Mouse (Mus musculus): ENCODE measurements around the gene Dnaaf1. TPM values are rescaled to one million over a fixed set of nuclear protein-coding genes. Genes with fewer than 3 reads are reported as not detected.

The Dnaaf1 gene
- polyA plus RNA-seq, 1 experiment from 2014 or later = 2.7 TPM

GRCm38 (mm10) chr8:119644981-119645597, 70.1 kb downstream of the Dnaaf1 start:
- Histone ChIP-seq H3K9me3 (ENCODE audit: control insufficient read depth, low read length) (0 out of 2 replicates have a peak, but pooled peaks cover 3% of the 10 kb centered on the region), H3K4me1 (replicated peaks; ENCODE audit: control insufficient read depth, insufficient read depth, low read length) (no peaks in the 10 kb centered on the region), H3K27ac (ENCODE audit: low read length) (no peak overlapping the region), H3K36me3 (ENCODE audit: control insufficient read depth, insufficient read depth, low read length) (no peaks in the 10 kb centered on the region), H3K4me2 (ENCODE audit: low read depth, low read length) (no peak overlapping the region), H3K27me3 (ENCODE audit: control insufficient read depth, insufficient read depth, low read depth, low read length) (no peaks in the 10 kb centered on the region), H3K9ac (ENCODE audit: low read length) (no peak overlapping the region), H3K4me3 (ENCODE audit: low read length) (no peak overlapping the region)
- no peak for ATAC-seq (ENCODE audit: low read depth)
- WGBS = 67% methylated on average over 18 of the region's 18 CpGs

GRCm38 (mm10) chr8:119646197-119646596, 71.2 kb downstream of the Dnaaf1 start:
- ATAC-seq (ENCODE audit: low read depth) = no peak
- Histone ChIP-seq H3K27ac (ENCODE audit: low read length) (no peak overlapping the region), H3K36me3 (ENCODE audit: control insufficient read depth, insufficient read depth, low read length) (no peaks in the 10 kb centered on the region), H3K4me2 (ENCODE audit: low read depth, low read length) (no peak overlapping the region), H3K9me3 (ENCODE audit: control insufficient read depth, low read length) (0 out of 2 replicates have a peak, but pooled peaks cover 3% of the 10 kb centered on the region), H3K4me3 (ENCODE audit: low read length) (no peak overlapping the region), H3K9ac (ENCODE audit: low read length) (no peak overlapping the region), H3K4me1 (replicated peaks; ENCODE audit: control insufficient read depth, insufficient read depth, low read length) (no peaks in the 10 kb centered on the region), H3K27me3 (ENCODE audit: control insufficient read depth, insufficient read depth, low read depth, low read length) (no peaks in the 10 kb centered on the region)
- WGBS = 71% methylated on average over 3 of the region's 3 CpGs

GRCm38 (mm10) chr8:119646846-119647245, 71.8 kb downstream of the Dnaaf1 start:
- no peaks in the 10 kb centered on the region; the same call in 1 of the 2 replicates for H3K4me1 ChIP-seq (replicated peaks; ENCODE audit: control insufficient read depth, insufficient read depth, low read length)

More at GRCm38 (mm10) chr8:119646846-119647245, 71.8 kb downstream of the Dnaaf1 start:
- no peak for ATAC-seq (ENCODE audit: low read depth)
- no peak overlapping the region for H3K27ac ChIP-seq (ENCODE audit: low read length)
- 0 out of 2 replicates have a peak, but pooled peaks cover 3% of the 10 kb centered on the region for H3K9me3 ChIP-seq (ENCODE audit: control insufficient read depth, low read length)
- no peaks in the 10 kb centered on the region for H3K36me3 ChIP-seq (ENCODE audit: control insufficient read depth, insufficient read depth, low read length)
- no peak overlapping the region for H3K4me3 ChIP-seq (ENCODE audit: low read length)
- H3K27me3 ChIP-seq (ENCODE audit: control insufficient read depth, insufficient read depth, low read depth, low read length) = no peaks in the 10 kb centered on the region
- H3K9ac ChIP-seq (ENCODE audit: low read length) = no peak overlapping the region
- H3K4me2 ChIP-seq (ENCODE audit: low read depth, low read length) = no peak overlapping the region
- WGBS = 75% methylated on average over 7 of the region's 7 CpGs

Other genes with a start within 250 kb of the Dnaaf1 start
- 352 and 375 TPM in 2 replicates for gene Hsbp1, start 230.7 kb upstream of the Dnaaf1 start, polyA plus RNA-seq (2015; fragmentation: Nextera tagmentation; extraction: Ambion mirVana)
- 12.1 and 12.3 TPM in 2 replicates for gene Mlycd, start 180.4 kb upstream of the Dnaaf1 start, polyA plus RNA-seq (2015; fragmentation: Nextera tagmentation; extraction: Ambion mirVana)
- 1.9 and 3.2 TPM in 2 replicates for gene Osgin1, start 141.1 kb upstream of the Dnaaf1 start, polyA plus RNA-seq (2015; fragmentation: Nextera tagmentation; extraction: Ambion mirVana)
- 1.3 and 1.4 TPM in 2 replicates for gene Necab2, start 128.5 kb upstream of the Dnaaf1 start, polyA plus RNA-seq (2015; fragmentation: Nextera tagmentation; extraction: Ambion mirVana)
- gene Slc38a8, start 73.5 kb upstream of the Dnaaf1 start, polyA plus RNA-seq (2015; fragmentation: Nextera tagmentation; extraction: Ambion mirVana) = not detected in 2 replicates
- gene Mbtps1, start 16.5 kb upstream of the Dnaaf1 start, polyA plus RNA-seq (2015; fragmentation: Nextera tagmentation; extraction: Ambion mirVana) = 118 and 126 TPM in 2 replicates
- 29.1 and 30.8 TPM in 2 replicates for gene Hsdl1, start 52 bp upstream of the Dnaaf1 start, polyA plus RNA-seq (2015; fragmentation: Nextera tagmentation; extraction: Ambion mirVana)
- gene Taf1c, start 30.0 kb downstream of the Dnaaf1 start, polyA plus RNA-seq (2015; fragmentation: Nextera tagmentation; extraction: Ambion mirVana) = 10.6 and 10.7 TPM in 2 replicates
- gene Adad2, start 37.5 kb downstream of the Dnaaf1 start, polyA plus RNA-seq (2015; fragmentation: Nextera tagmentation; extraction: Ambion mirVana) = not detected in 2 replicates
- 0.10 and 0.13 TPM in 2 replicates for gene Kcng4, start 60.4 kb downstream of the Dnaaf1 start, polyA plus RNA-seq (2015; fragmentation: Nextera tagmentation; extraction: Ambion mirVana)
- 10.8 and 13.0 TPM in 2 replicates for gene Wfdc1, start 91.1 kb downstream of the Dnaaf1 start, polyA plus RNA-seq (2015; fragmentation: Nextera tagmentation; extraction: Ambion mirVana)
- 3.5 and 4.0 TPM in 2 replicates for gene Atp2c2, start 124.8 kb downstream of the Dnaaf1 start, polyA plus RNA-seq (2015; fragmentation: Nextera tagmentation; extraction: Ambion mirVana)
- gene Tldc1, start 203.2 kb downstream of the Dnaaf1 start, polyA plus RNA-seq (2015; fragmentation: Nextera tagmentation; extraction: Ambion mirVana) = 13.9 and 15.3 TPM in 2 replicates